Mouse (Mus musculus): Measurements from ENCODE around the gene Psg23.
"Not testable (repeated sequence)": the region's sequence is repeated elsewhere in the genome, so short reads cannot be mapped to it uniquely, and the experiment has no call there.

Gene Psg23

GRCm38 (mm10) chr7:18616401-18616800 is at the start of gene Psg23:
Psg23 (minus strand) TSS chr7:18616501.
- not testable (repeated sequence) for DNase-seq

GRCm38 (mm10) chr7:18656625-18657024 is 40.3 kb upstream of the Psg23 start, which contains the start of gene Psg21:
Psg21 (minus strand) TSS chr7:18656725.
- not testable (repeated sequence) for DNase-seq

- DNase-seq = not testable (repeated sequence)
Measured at GRCm38 (mm10) chr7:18626921-18627320, 10.6 kb upstream of the Psg23 start.

- no peak for DNase-seq
Measured at GRCm38 (mm10) chr7:18567205-18567604, 49.1 kb downstream of the Psg23 start, which contains the start of gene Psg27. Psg27 (minus strand) TSS chr7:18567305.

- no peak for DNase-seq
Measured at GRCm38 (mm10) chr7:18559850-18560249, 56.5 kb downstream of the Psg23 start.
